Mouse (Mus musculus): ENCODE results near the gene Mrtfb.

GRCm38 (mm10) chr16:13232912-13233802, 23.1 kb upstream of the Mrtfb start:
- TF ChIP-seq CTCF (IDR thresholded peaks at IDR 0.05) = no peak
- peak; percentile 95 for TF ChIP-seq EP300 (IDR thresholded peaks at IDR 0.05; ENCODE audit: insufficient read depth, low read depth, low read length)

Data from heart, adult 2 months (tissue).